Mouse (Mus musculus) spleen, adult 2 months (tissue): Measurements from ENCODE around the gene Fsd1. TPM values are rescaled to one million over a fixed set of nuclear protein-coding genes. Genes with fewer than 3 reads are reported as not detected.
A peak's percentile ranks its signal among the peaks of the same experiment; 100 is the strongest.

Source experiments
- DNase-seq, 2 experiments: peaks; one replicate each; pipeline versions ENCODE4 v3.0.0 to v3.0.0-alpha.2; 2012 to 2021; ENCODE audit warnings: low spot score in 2 of 2, low read depth in 1 of 2
- H3K27ac ChIP-seq: fragments of 200-500 bp; 2 replicates; pipeline ENCODE4 v1.5.1; 2012; ENCODE audit warnings: low read length, inconsistent platforms; ENCODE audit not compliant: insufficient read depth
- H3K27me3 ChIP-seq: fragments of 200-500 bp; 2 replicates; pipeline ENCODE4 v1.6.1; 2012; ENCODE audit warnings: mild to moderate bottlenecking, moderate library complexity, low read length, inconsistent platforms; ENCODE audit not compliant: control insufficient read depth, insufficient read depth
- H3K36me3 ChIP-seq: fragments of 200-500 bp; 2 replicates; pipeline ENCODE4 v1.6.1; 2012; ENCODE audit warnings: mild to moderate bottlenecking, low read length, inconsistent platforms; ENCODE audit not compliant: control insufficient read depth, insufficient read depth
- H3K4me1 ChIP-seq: fragments of 200-500 bp; 2 replicates; pipeline ENCODE4 v1.6.1; 2011; ENCODE audit warnings: inconsistent platforms; ENCODE audit not compliant: control insufficient read depth, insufficient read depth, insufficient read length
- H3K4me3 ChIP-seq: fragments of 200-500 bp; 2 replicates; pipeline ENCODE4 v1.5.1; 2011; ENCODE audit warnings: mild to moderate bottlenecking, inconsistent platforms; ENCODE audit not compliant: insufficient read depth, insufficient read length; ENCODE audit errors: extremely low read depth
- CTCF ChIP-seq: fragments of 200-500 bp; IDR thresholded peaks from 2 replicates; pipeline ENCODE4 v1.5.1; 2011; ENCODE audit warnings: mild to moderate bottlenecking, inconsistent platforms; ENCODE audit not compliant: insufficient read depth, insufficient read length, insufficient replicate concordance; ENCODE audit errors: extremely low read depth
- POLR2A ChIP-seq: fragments of 200-500 bp; IDR thresholded peaks from 2 replicates; pipeline ENCODE4 v1.6.1; 2011; ENCODE audit warnings: low read depth, low read length, inconsistent platforms
- WGBS: fragments of 180-500 bp; shearing (Covaris S2); methylation state at CpG from one replicate; pipeline ENCODE4 v1.1.7; 2018; 5-methylcytosine and 5-hydroxymethylcytosine counted together
- polyA plus RNA-seq: library from polyadenylated mRNA; depleted of rRNA; stranded (reverse); fragments of >200 nt; gene quantifications from 2 replicates; pipeline ENCODE4 v1.2.3, GENCODE M21; 2012

The Fsd1 gene
- polyA plus RNA-seq, 1 experiment: 0.07 TPM

- WGBS: 82% methylated on average over 2 of the region's 2 CpGs
- Histone ChIP-seq H3K27ac (peak overlapping the region; percentile 43), H3K36me3 (peaks cover 11% of the 10 kb centered on the region), H3K27me3 (no peaks in the 10 kb centered on the region), H3K4me1 (peaks cover 49% of the 10 kb centered on the region), H3K4me3 (no peak overlapping the region)
- TF ChIP-seq POLR2A (no peak), CTCF (no peak)
- no peak for DNase-seq
Measured at GRCm38 (mm10) chr17:56022131-56022988, 36.1 kb downstream of the Fsd1 start.

- WGBS: 84% methylated on average over 4 of the region's 4 CpGs
- H3K27me3 ChIP-seq: no peaks in the 10 kb centered on the region
- peaks cover 5% of the 10 kb centered on the region; the same call in 1 of the 2 replicates for H3K36me3 ChIP-seq
- peak overlapping the region; percentile 43 for H3K27ac ChIP-seq
- TF ChIP-seq CTCF: no peak
- no peak for TF ChIP-seq POLR2A
- H3K4me1 ChIP-seq: peaks cover 52% of the 10 kb centered on the region
- no peak overlapping the region for H3K4me3 ChIP-seq
- no peak for DNase-seq
Measured at GRCm38 (mm10) chr17:56022989-56023290, 36.6 kb downstream of the Fsd1 start.

- H3K27me3 ChIP-seq: no peaks in the 10 kb centered on the region
- H3K27ac ChIP-seq: peak overlapping the region; percentile 43
- no peak overlapping the region for H3K4me3 ChIP-seq
- no peak for TF ChIP-seq POLR2A
- peak in 1 of 2 experiments; percentile 38 for DNase-seq
- 38% methylated on average over 5 of the region's 5 CpGs for WGBS
- 0 out of 2 replicates have a peak, but pooled peaks cover 2% of the 10 kb centered on the region for H3K36me3 ChIP-seq
- peaks cover 52% of the 10 kb centered on the region for H3K4me1 ChIP-seq
Measured at GRCm38 (mm10) chr17:56023386-56023785, 37.1 kb downstream of the Fsd1 start.

GRCm38 (mm10) chr17:56024476-56024875 lies 38.2 kb downstream of the Fsd1 start:
- H3K27ac ChIP-seq: no peak overlapping the region
- 50% methylated on average over 2 of the region's 2 CpGs for WGBS
- H3K36me3 ChIP-seq: 0 out of 2 replicates have a peak, but pooled peaks cover 2% of the 10 kb centered on the region
- DNase-seq: no peak
- peaks cover 52% of the 10 kb centered on the region for H3K4me1 ChIP-seq
- no peak overlapping the region for H3K4me3 ChIP-seq
- H3K27me3 ChIP-seq: no peaks in the 10 kb centered on the region
- TF ChIP-seq POLR2A (no peak), CTCF (no peak)

GRCm38 (mm10) chr17:56024931-56025330 lies 38.6 kb downstream of the Fsd1 start:
- Histone ChIP-seq H3K27me3 (no peaks in the 10 kb centered on the region), H3K4me3 (no peak overlapping the region), H3K27ac (no peak overlapping the region), H3K36me3 (0 out of 2 replicates have a peak, but pooled peaks cover 2% of the 10 kb centered on the region), H3K4me1 (peaks cover 52% of the 10 kb centered on the region)
- no peak for DNase-seq
- no peak for TF ChIP-seq POLR2A
- TF ChIP-seq CTCF: no peak
- WGBS: 73% methylated on average over 5 of the region's 5 CpGs

GRCm38 (mm10) chr17:56026303-56026702 lies 40.0 kb downstream of the Fsd1 start:
- Histone ChIP-seq H3K4me1 (peaks cover 51% of the 10 kb centered on the region), H3K27me3 (no peaks in the 10 kb centered on the region), H3K4me3 (no peak overlapping the region), H3K27ac (no peak overlapping the region), H3K36me3 (0 out of 2 replicates have a peak, but pooled peaks cover 2% of the 10 kb centered on the region)
- no peak for DNase-seq
- whole genome bisulfite sequencing: 93% methylated on average over 1 of the region's 1 CpGs
- no peak for TF ChIP-seq POLR2A
- TF ChIP-seq CTCF: no peak

- H3K4me3 ChIP-seq: no peak overlapping the region
- H3K27ac ChIP-seq: no peak overlapping the region
- no peak for DNase-seq
- 55% methylated on average over 1 of the region's 1 CpGs for WGBS
- TF ChIP-seq POLR2A: no peak
- no peak for TF ChIP-seq CTCF
- H3K36me3 ChIP-seq: 0 out of 2 replicates have a peak, but pooled peaks cover 2% of the 10 kb centered on the region
- H3K4me1 ChIP-seq: peaks cover 48% of the 10 kb centered on the region
- no peaks in the 10 kb centered on the region for H3K27me3 ChIP-seq
Measured at GRCm38 (mm10) chr17:56026881-56027280, 40.6 kb downstream of the Fsd1 start.
